Mouse (Mus musculus) spleen, postnatal 14 days (tissue): ENCODE measurements around the gene Thada.
A peak's percentile ranks its signal among the peaks of the same experiment; 100 is the strongest.

ENCODE experiments used
- DNase-seq, 2 experiments: peaks; one replicate each; pipeline ENCODE4 v3.0.0; 2021 to 2022; ENCODE audit warnings: low spot score in 2 of 2

Thada gene

GRCm38 (mm10) chr17:84161231-84161854 is 304.7 kb downstream of the Thada start:
- peak; percentile 16 to 33 for DNase-seq

GRCm38 (mm10) chr17:84158891-84159290 is 307.1 kb downstream of the Thada start:
- no peak for DNase-seq

GRCm38 (mm10) chr17:84158461-84158795 is 307.6 kb downstream of the Thada start:
- DNase-seq, result no peak

- DNase-seq, result no peak
Observed at GRCm38 (mm10) chr17:84157743-84158460, 308.1 kb downstream of the Thada start.

GRCm38 (mm10) chr17:84156748-84157742 is 309.0 kb downstream of the Thada start:
- peak; percentile 0 to 7 for DNase-seq

- DNase-seq, result peak in 1 of 2 experiments; percentile 3
Observed at GRCm38 (mm10) chr17:84156227-84156573, 309.8 kb downstream of the Thada start.

- DNase-seq, result no peak
Observed at GRCm38 (mm10) chr17:84155516-84156226, 310.3 kb downstream of the Thada start.

- peak in 1 of 2 experiments; percentile 5 for DNase-seq
Observed at GRCm38 (mm10) chr17:84155029-84155338, 311.0 kb downstream of the Thada start.

- peak in 1 of 2 experiments; percentile 19 for DNase-seq
Observed at GRCm38 (mm10) chr17:84154302-84155028, 311.5 kb downstream of the Thada start.

- peak in 1 of 2 experiments; percentile 7 for DNase-seq
Observed at GRCm38 (mm10) chr17:84152976-84153786, 312.8 kb downstream of the Thada start.

- DNase-seq, result peak in 1 of 2 experiments; percentile 6
Observed at GRCm38 (mm10) chr17:84152206-84152975, 313.6 kb downstream of the Thada start.

- DNase-seq, result peak in 1 of 2 experiments; percentile 3
Observed at GRCm38 (mm10) chr17:84151306-84151705, 314.7 kb downstream of the Thada start.

- no peak for DNase-seq
Observed at GRCm38 (mm10) chr17:84150291-84150690, 315.7 kb downstream of the Thada start.

- DNase-seq, result peak in 1 of 2 experiments; percentile 5
Observed at GRCm38 (mm10) chr17:84149566-84149965, 316.4 kb downstream of the Thada start.

GRCm38 (mm10) chr17:84148499-84149484 is 317.2 kb downstream of the Thada start:
- peak in 1 of 2 experiments; percentile 6 for DNase-seq

- DNase-seq, result no peak
Observed at GRCm38 (mm10) chr17:84147183-84148108, 318.6 kb downstream of the Thada start.
